Mouse (Mus musculus) cerebellum, adult 2 months (tissue): ENCODE results near the gene Hormad2.

Experiments used
- CTCF ChIP-seq: fragments of 200-500 bp; IDR thresholded peaks from 2 replicates; pipeline ENCODE4 v1.5.1; 2011; ENCODE audit warnings: low read depth, mild to moderate bottlenecking, control low read depth, low read length, moderate library complexity, borderline replicate concordance; ENCODE audit not compliant: insufficient read depth
- POLR2A ChIP-seq: fragments of 200-500 bp; IDR thresholded peaks from 2 replicates; pipeline ENCODE4 v1.6.1; 2011; ENCODE audit warnings: low read length, control low read depth, borderline replicate concordance; ENCODE audit not compliant: insufficient read depth

GRCm38 (mm10) chr11:4328188-4328587, 112.7 kb downstream of the Hormad2 start:
- TF ChIP-seq CTCF (no peak), POLR2A (no peak)
